Mouse (Mus musculus): ENCODE data around the gene Papss1.

Gene Papss1

GRCm38 (mm10) chr3:131586818-131587217 is 22.2 kb downstream of the Papss1 start:
- no peak for DNase-seq

- no peak for DNase-seq
Measured at GRCm38 (mm10) chr3:131587959-131588358, 23.4 kb downstream of the Papss1 start.

- DNase-seq, result no peak
Measured at GRCm38 (mm10) chr3:131593143-131593798, 28.7 kb downstream of the Papss1 start.

- peak; percentile 19 for DNase-seq
Measured at GRCm38 (mm10) chr3:131594361-131594760, 29.8 kb downstream of the Papss1 start.

GRCm38 (mm10) chr3:131595546-131596245 is 31.1 kb downstream of the Papss1 start:
- DNase-seq, result no peak

GRCm38 (mm10) chr3:131600726-131601125 is 36.2 kb downstream of the Papss1 start:
- DNase-seq, result no peak

GRCm38 (mm10) chr3:131601366-131601765 is 36.8 kb downstream of the Papss1 start:
- DNase-seq, result no peak

GRCm38 (mm10) chr3:131602995-131603414 is 38.4 kb downstream of the Papss1 start:
- no peak for DNase-seq

GRCm38 (mm10) chr3:131608112-131608511 is 43.5 kb downstream of the Papss1 start:
- no peak for DNase-seq

- no peak for DNase-seq
Measured at GRCm38 (mm10) chr3:131609651-131610050, 45.1 kb downstream of the Papss1 start.

- DNase-seq, result no peak
Measured at GRCm38 (mm10) chr3:131610595-131610994, 46.0 kb downstream of the Papss1 start.

GRCm38 (mm10) chr3:131612847-131613246 is 48.3 kb downstream of the Papss1 start:
- DNase-seq, result no peak

- no peak for DNase-seq
Measured at GRCm38 (mm10) chr3:131614056-131614455, 49.5 kb downstream of the Papss1 start.

- no peak for DNase-seq
Measured at GRCm38 (mm10) chr3:131618580-131619338, 54.2 kb downstream of the Papss1 start.

- DNase-seq, result no peak
Measured at GRCm38 (mm10) chr3:131623208-131623607, 58.6 kb downstream of the Papss1 start.

- no peak for DNase-seq
Measured at GRCm38 (mm10) chr3:131624063-131624462, 59.5 kb downstream of the Papss1 start.

GRCm38 (mm10) chr3:131627476-131627875 is 62.9 kb downstream of the Papss1 start:
- no peak for DNase-seq

GRCm38 (mm10) chr3:131628265-131628664 is 63.7 kb downstream of the Papss1 start:
- DNase-seq, result no peak

GRCm38 (mm10) chr3:131628931-131629330 is 64.4 kb downstream of the Papss1 start:
- DNase-seq, result no peak

GRCm38 (mm10) chr3:131630407-131631317 is 66.1 kb downstream of the Papss1 start:
- DNase-seq, result no peak

- no peak for DNase-seq
Measured at GRCm38 (mm10) chr3:131631318-131631870, 66.8 kb downstream of the Papss1 start.

GRCm38 (mm10) chr3:131634091-131634490 is 69.5 kb downstream of the Papss1 start:
- no peak for DNase-seq
